14 mouse cellular contexts compared by ENCODE assay signal in the genomic region with DNA sequence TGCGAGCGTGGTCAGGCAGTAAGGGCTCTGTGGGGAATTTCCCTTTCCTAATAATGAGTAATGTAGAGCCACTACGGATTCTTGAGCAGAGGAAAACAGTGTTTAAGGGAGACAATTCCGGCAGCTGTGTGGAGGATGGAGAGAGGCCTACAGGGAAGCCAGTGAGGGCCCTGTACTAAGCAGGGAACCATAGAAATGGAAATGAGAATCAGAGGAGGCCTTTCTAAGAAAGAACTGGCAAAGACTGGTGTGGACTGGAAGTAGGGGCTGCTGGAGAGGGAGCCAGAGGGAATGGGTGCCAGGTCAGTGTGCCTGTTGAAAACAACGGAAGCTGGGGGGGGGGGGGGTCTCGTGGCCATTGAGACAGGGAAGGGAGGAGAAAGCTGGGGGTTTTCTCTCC. TPM values are rescaled to one million over a fixed set of nuclear protein-coding genes. Genes with fewer than 3 reads are reported as not detected.
DNase-seq lines count a peak whose midpoint lies in the region; ATAC-seq lines count a peak whose summit lies in the region.
"Had no signal": no experiment of that assay in that cellular context is flagged by ENCODE, and none has a peak within 500 bp of the region (broad histone marks: within the 10 kb centered on the region; RNA-seq: fewer than 3 reads in every experiment).

No protein-coding gene starts in this region.

- 60% methylated on average over 5 of the region's 6 CpGs for WGBS in kidney, embryonic 16.5 days
- 19% methylated on average over 5 of the region's 6 CpGs for WGBS in forebrain, embryonic 15.5 days
- WGBS in midbrain, embryonic 12.5 days = 22% methylated on average over 6 of the region's 6 CpGs
- 54% methylated on average over 5 of the region's 6 CpGs for WGBS in liver, embryonic 12.5 days (ENCODE audit: insufficient replicate concordance)

- no peaks in the 10 kb centered on the region for H3K9me3 ChIP-seq in kidney, embryonic 16.5 days (ENCODE audit: low read length)
- no peaks in the 10 kb centered on the region for H3K9me3 ChIP-seq in forebrain, embryonic 15.5 days
- no peaks in the 10 kb centered on the region for H3K9me3 ChIP-seq in midbrain, embryonic 12.5 days
- H3K9me3 ChIP-seq in liver, embryonic 12.5 days (replicated peaks) = no peaks in the 10 kb centered on the region

- no peak overlapping the region for H3K27ac ChIP-seq in kidney, embryonic 16.5 days (ENCODE audit: low read length)
- peak overlapping the region; percentile 53 for H3K27ac ChIP-seq in forebrain, embryonic 15.5 days (replicated peaks)
- H3K27ac ChIP-seq in midbrain, embryonic 12.5 days (replicated peaks) = no peak overlapping the region
- H3K27ac ChIP-seq in liver, embryonic 12.5 days = no peak overlapping the region
- H3K27ac ChIP-seq: liver, embryonic 13.5 days had no signal

- H3K4me2 ChIP-seq in kidney, embryonic 16.5 days (replicated peaks; ENCODE audit: low read depth, low read length) = no peak overlapping the region
- H3K4me2 ChIP-seq in forebrain, embryonic 15.5 days (replicated peaks) = no peak overlapping the region
- H3K4me2 ChIP-seq in midbrain, embryonic 12.5 days (replicated peaks) = no peak overlapping the region
- H3K4me2 ChIP-seq in liver, embryonic 12.5 days = no peak overlapping the region
- H3K4me2 ChIP-seq: liver, embryonic 13.5 days had no signal

- no peak for ATAC-seq in kidney, embryonic 16.5 days (ENCODE audit: low FRiP score, low TSS enrichment)
- peak; percentile 91 for ATAC-seq in forebrain, embryonic 15.5 days (replicated peaks)
- ATAC-seq in midbrain, embryonic 12.5 days (ENCODE audit: low FRiP score, low read depth) = peak; percentile 75
- ATAC-seq in liver, embryonic 12.5 days = no peak
- ATAC-seq: CD4-positive, CD25-positive, alpha-beta regulatory T cell, adult 4 months; inflammation-experienced regulatory T-cells, adult 6 months had no signal

- H3K36me3 ChIP-seq in kidney, embryonic 16.5 days (ENCODE audit: insufficient read depth, low read length) = no peaks in the 10 kb centered on the region
- H3K36me3 ChIP-seq in forebrain, embryonic 15.5 days = peaks cover 4% of the 10 kb centered on the region; the same call in 1 of the 2 replicates
- no peaks in the 10 kb centered on the region for H3K36me3 ChIP-seq in midbrain, embryonic 12.5 days
- H3K36me3 ChIP-seq in liver, embryonic 12.5 days = no peaks in the 10 kb centered on the region
- H3K36me3 ChIP-seq: liver, embryonic 13.5 days had no signal

- peak; percentile 11 for DNase-seq in kidney, adult 9 months
- peak; percentile 87 for DNase-seq in ZHBTc4 (ENCODE audit: low read depth, low spot score)
- DNase-seq in cerebellum, postnatal 36 days = no peak
- no peak for DNase-seq in ovary, postnatal 36 days (ENCODE audit: low spot score)
- DNase-seq: adrenal gland, postnatal 25 days; liver, embryonic 13.5 days; lung, postnatal 4 days had no signal

- H3K4me3 ChIP-seq in kidney, embryonic 16.5 days (ENCODE audit: low read length) = no peak overlapping the region
- H3K4me3 ChIP-seq in forebrain, embryonic 15.5 days = no peak overlapping the region
- H3K4me3 ChIP-seq in midbrain, embryonic 12.5 days = no peak overlapping the region
- H3K4me3 ChIP-seq in liver, embryonic 12.5 days = no peak overlapping the region
- H3K4me3 ChIP-seq: liver, embryonic 13.5 days; myocyte had no signal

- no peaks in the 10 kb centered on the region for H3K27me3 ChIP-seq in kidney, embryonic 16.5 days (ENCODE audit: insufficient read depth, low read length)
- H3K27me3 ChIP-seq in forebrain, embryonic 15.5 days = no peaks in the 10 kb centered on the region
- H3K27me3 ChIP-seq in midbrain, embryonic 12.5 days = no peaks in the 10 kb centered on the region
- no peaks in the 10 kb centered on the region for H3K27me3 ChIP-seq in liver, embryonic 12.5 days (replicated peaks)
- H3K27me3 ChIP-seq: liver, embryonic 13.5 days had no signal

- no peak overlapping the region for H3K9ac ChIP-seq in kidney, embryonic 16.5 days (replicated peaks; ENCODE audit: low read length)
- no peak overlapping the region for H3K9ac ChIP-seq in forebrain, embryonic 15.5 days (replicated peaks)
- H3K9ac ChIP-seq in midbrain, embryonic 12.5 days (replicated peaks) = no peak overlapping the region
- H3K9ac ChIP-seq in liver, embryonic 12.5 days = no peak overlapping the region
- H3K9ac ChIP-seq: liver, embryonic 13.5 days had no signal

- no peaks in the 10 kb centered on the region for H3K4me1 ChIP-seq in kidney, embryonic 16.5 days (ENCODE audit: insufficient read depth, low read length)
- H3K4me1 ChIP-seq in forebrain, embryonic 15.5 days = peaks cover 28% of the 10 kb centered on the region
- H3K4me1 ChIP-seq in midbrain, embryonic 12.5 days = peaks cover 9% of the 10 kb centered on the region; the same call in 1 of the 2 replicates
- H3K4me1 ChIP-seq in liver, embryonic 12.5 days = no peaks in the 10 kb centered on the region
- H3K4me1 ChIP-seq: liver, embryonic 13.5 days had no signal

RNA-seq across cellular contexts. Expression of gene Grin2b, which starts 23.2 kb away (rescaled TPM):
- 0.34 and 0.37 TPM in 2 replicates for polyA plus RNA-seq in kidney, embryonic 16.5 days (2015; fragmentation: Nextera tagmentation; extraction: Ambion mirVana)
- 88.2 and 92.1 TPM in 2 replicates for polyA plus RNA-seq in forebrain, embryonic 15.5 days (2015; fragmentation: Nextera tagmentation; extraction: Ambion mirVana)
- 10.7 and 12.5 TPM in 2 replicates for polyA plus RNA-seq in midbrain, embryonic 12.5 days (2016; fragmentation: Nextera tagmentation; extraction: Ambion mirVana)
- polyA plus RNA-seq in liver, embryonic 12.5 days (2016; fragmentation: Nextera tagmentation; extraction: Ambion mirVana) = 0.26 and 0.28 TPM in 2 replicates
- polyA plus RNA-seq: CD4-positive, CD25-positive, alpha-beta regulatory T cell, adult 4 months; myocyte had no signal

Comparison
In these comparisons a context has a peak if more than half of its experiments do, and no peak if none do; other contexts are left out.
1. DNase-seq: peak in kidney, adult 9 months (single experiment) and ZHBTc4 (single experiment); none in cerebellum, postnatal 36 days (0 of 2) and ovary, postnatal 36 days (single experiment).
2. ATAC-seq: peak in forebrain, embryonic 15.5 days (single experiment) and midbrain, embryonic 12.5 days (single experiment); none in kidney, embryonic 16.5 days (single experiment) and liver, embryonic 12.5 days (single experiment).